Mouse (Mus musculus) heart, postnatal 0 days (tissue): ENCODE results near the gene Wdr48. TPM values are rescaled to one million over a fixed set of nuclear protein-coding genes. Genes with fewer than 3 reads are reported as not detected.

ENCODE experiments used
- ATAC-seq: fragments of 200-750 bp; cut with Nextera tagmentation; 2 replicates; pipeline ENCODE4 v1.8.0; 2017; ENCODE audit warnings: low read depth, moderate number of reproducible peaks, moderate library complexity; ENCODE audit not compliant: insufficient read depth
- DNase-seq: peaks from one replicate; pipeline ENCODE4 v3.0.0-alpha.2; 2016; ENCODE audit warnings: low spot score
- H3K27ac ChIP-seq: fragments of 300-500 bp; sonication (generic); 2 replicates; pipeline ENCODE4 v1.5.1; 2014; ENCODE audit warnings: low read depth, mild to moderate bottlenecking
- H3K27me3 ChIP-seq: fragments of 300-500 bp; sonication (generic); 2 replicates; pipeline ENCODE4 v1.6.1; 2014; ENCODE audit warnings: low read length, mixed read lengths; ENCODE audit not compliant: control insufficient read depth, insufficient read depth
- H3K36me3 ChIP-seq: fragments of 300-500 bp; sonication (generic); replicated peaks from 2 replicates; pipeline ENCODE4 v1.6.1; 2014; ENCODE audit warnings: low read length, mixed read lengths; ENCODE audit not compliant: control insufficient read depth, insufficient read depth
- H3K4me1 ChIP-seq: fragments of 300-500 bp; sonication (generic); 2 replicates; pipeline ENCODE4 v1.6.1; 2014; ENCODE audit warnings: antibody characterized with exemption; ENCODE audit not compliant: control insufficient read depth, insufficient read depth
- H3K4me2 ChIP-seq: fragments of 300-500 bp; sonication (generic); 2 replicates; pipeline ENCODE4 v1.6.1; 2014; ENCODE audit warnings: low read depth, mild to moderate bottlenecking, low read length, moderate library complexity
- H3K4me3 ChIP-seq: fragments of 300-500 bp; sonication (generic); 2 replicates; pipeline ENCODE4 v1.5.1; 2014; ENCODE audit warnings: low read depth, low read length
- H3K9ac ChIP-seq: fragments of 300-500 bp; sonication (generic); replicated peaks from 2 replicates; pipeline ENCODE4 v1.6.1; 2014; ENCODE audit warnings: low read depth, low read length, mixed read lengths
- H3K9me3 ChIP-seq: fragments of 300-500 bp; sonication (generic); replicated peaks from 2 replicates; pipeline ENCODE4 v1.6.1; 2016; ENCODE audit warnings: low read length; ENCODE audit not compliant: control insufficient read depth
- CTCF ChIP-seq: IDR thresholded peaks from 2 replicates; pipeline ENCODE4 v1.5.1; 2016; ENCODE audit warnings: antibody characterized with exemption, control low read depth, low read depth
- EP300 ChIP-seq: IDR thresholded peaks from 2 replicates; pipeline ENCODE4 v1.6.1; 2016; ENCODE audit warnings: antibody characterized with exemption, low read depth
- WGBS: fragments of 180-500 bp; shearing (Covaris S2); extraction: QIAGEN DNeasy Blood & Tissue Kit; methylation state at CpG from one replicate; pipeline ENCODE4 v1.1.7; 2014; 5-methylcytosine and 5-hydroxymethylcytosine counted together
- polyA plus RNA-seq: library from polyadenylated mRNA; unstranded; fragments of >200 nt; fragmentation: Nextera tagmentation; extraction: Ambion mirVana; gene quantifications from 2 replicates; pipeline ENCODE4 v1.2.1, GENCODE M21; 2015
- total RNA-seq: library from RNA; depleted of rRNA; stranded (reverse); fragments of >200 nt; gene quantifications from 2 replicates; pipeline ENCODE4 v1.2.3, GENCODE M21; 2014; ENCODE audit warnings: low replicate concordance

Gene Wdr48
- total and polyA plus RNA-seq, 2 experiments from 2014 or later, result 19.4 to 25.3 TPM

GRCm38 (mm10) chr9:119890692-119891091 lies 4.0 kb upstream of the Wdr48 start:
- WGBS, result 43% methylated on average over 2 of the region's 2 CpGs
- no peak for DNase-seq
- H3K9ac ChIP-seq, result no peak overlapping the region

GRCm38 (mm10) chr9:119893881-119894280 lies 797 bp upstream of the Wdr48 start:
- WGBS, result 85% methylated on average over 5 of the region's 5 CpGs
- Histone ChIP-seq H3K36me3 (no peaks in the 10 kb centered on the region), H3K9me3 (no peaks in the 10 kb centered on the region), H3K4me2 (peak overlapping the region; percentile 67; the same call in 1 of the 2 replicates), H3K27me3 (no peaks in the 10 kb centered on the region), H3K4me3 (no peak overlapping the region), H3K27ac (no peak overlapping the region), H3K9ac (0 out of 2 replicates have a peak overlapping the region, but pooled peaks have one; percentile 88), H3K4me1 (peaks cover 12% of the 10 kb centered on the region; the same call in 1 of the 2 replicates)
- TF ChIP-seq EP300 (no peak), CTCF (no peak)
- ATAC-seq, result no peak
- no peak for DNase-seq

More at GRCm38 (mm10) chr9:119890692-119891091, 4.0 kb upstream of the Wdr48 start:
- peak; percentile 57 for TF ChIP-seq CTCF
- no peak for TF ChIP-seq EP300
- no peak for ATAC-seq
- Histone ChIP-seq H3K9me3 (no peaks in the 10 kb centered on the region), H3K4me2 (no peak overlapping the region), H3K4me3 (no peak overlapping the region), H3K36me3 (no peaks in the 10 kb centered on the region), H3K4me1 (peaks cover 8% of the 10 kb centered on the region; the same call in 1 of the 2 replicates), H3K27me3 (no peaks in the 10 kb centered on the region), H3K27ac (no peak overlapping the region)

- Histone ChIP-seq H3K36me3 (0 out of 2 replicates have a peak, but pooled peaks cover 5% of the 10 kb centered on the region), H3K9me3 (no peaks in the 10 kb centered on the region), H3K4me2 (peak overlapping the region; percentile 84), H3K27ac (peak overlapping the region; percentile 80), H3K4me3 (peak overlapping the region; percentile 97), H3K9ac (peak overlapping the region; percentile 88), H3K27me3 (no peaks in the 10 kb centered on the region), H3K4me1 (peaks cover 12% of the 10 kb centered on the region; the same call in 1 of the 2 replicates)
- 1% methylated on average over 30 of the region's 71 CpGs for WGBS
- TF ChIP-seq EP300, result no peak
- TF ChIP-seq CTCF, result no peak
- peak; percentile 28 for DNase-seq
- ATAC-seq, result peak; percentile 65
Observed at GRCm38 (mm10) chr9:119895040-119895721, 503 bp downstream of the Wdr48 start.

GRCm38 (mm10) chr9:119899446-119899845 lies 4.8 kb downstream of the Wdr48 start:
- DNase-seq (no peak), ATAC-seq (no peak)
- H3K36me3 ChIP-seq, result peaks cover 25% of the 10 kb centered on the region
- H3K4me1 ChIP-seq, result peaks cover 9% of the 10 kb centered on the region; the same call in 1 of the 2 replicates
- no peak overlapping the region for H3K4me3 ChIP-seq
- no peak overlapping the region for H3K9ac ChIP-seq
- WGBS, result 87% methylated on average over 2 of the region's 2 CpGs
- TF ChIP-seq CTCF (no peak), EP300 (no peak)
- H3K27me3 ChIP-seq, result no peaks in the 10 kb centered on the region
- H3K27ac ChIP-seq, result no peak overlapping the region
- no peaks in the 10 kb centered on the region for H3K9me3 ChIP-seq
- no peak overlapping the region for H3K4me2 ChIP-seq

GRCm38 (mm10) chr9:119902410-119903151 lies 7.9 kb downstream of the Wdr48 start:
- H3K4me2 ChIP-seq, result no peak overlapping the region
- ATAC-seq (no peak), DNase-seq (no peak)
- no peaks in the 10 kb centered on the region for H3K4me1 ChIP-seq
- H3K4me3 ChIP-seq, result no peak overlapping the region
- WGBS, result 82% methylated on average over 12 of the region's 12 CpGs
- no peaks in the 10 kb centered on the region for H3K9me3 ChIP-seq
- no peaks in the 10 kb centered on the region for H3K27me3 ChIP-seq
- peaks cover 54% of the 10 kb centered on the region for H3K36me3 ChIP-seq
- H3K27ac ChIP-seq, result no peak overlapping the region
- H3K9ac ChIP-seq, result no peak overlapping the region
- TF ChIP-seq EP300, result no peak
- TF ChIP-seq CTCF, result no peak
